Mouse (Mus musculus) megakaryocyte, embryonic 14.5 days (primary cell): ENCODE results near the gene Clec16a. TPM values are rescaled to one million over a fixed set of nuclear protein-coding genes. Genes with fewer than 3 reads are reported as not detected.

Source experiments
- H3K27me3 ChIP-seq: replicated peaks from 2 replicates; pipeline ENCODE3; 2012; ENCODE audit warnings: inconsistent platforms
- H3K36me3 ChIP-seq: replicated peaks from 2 replicates; pipeline ENCODE3; 2012; ENCODE audit warnings: low read length, inconsistent platforms, mixed read lengths
- H3K4me1 ChIP-seq: 2 replicates; pipeline ENCODE4 v1.6.1; 2012; ENCODE audit warnings: inconsistent platforms
- H3K4me3 ChIP-seq: replicated peaks from 2 replicates; pipeline ENCODE3; 2012; ENCODE audit warnings: moderate library complexity, mild to moderate bottlenecking, inconsistent platforms
- H3K9me3 ChIP-seq: 2 replicates; pipeline ENCODE4 v1.6.1; 2012; ENCODE audit warnings: inconsistent platforms
- FLI1 ChIP-seq: IDR thresholded peaks from 2 replicates; pipeline ENCODE4 v1.6.1; 2012; ENCODE audit warnings: low read length, inconsistent platforms, mixed read lengths
- GATA1 ChIP-seq: IDR thresholded peaks from 3 replicates; pipeline ENCODE4 v1.6.1; 2012; ENCODE audit warnings: mixed read lengths, low read length, inconsistent platforms, borderline replicate concordance
- polyA plus RNA-seq: library from polyadenylated mRNA; stranded (reverse); fragments of >175 nt; gene quantifications from 2 replicates; pipeline ENCODE4 v1.2.3, GENCODE M21; 2012; ENCODE audit warnings: low replicate concordance; ENCODE audit not compliant: insufficient read depth

Gene Clec16a
- polyA plus RNA-seq, 1 experiment: 10.4 TPM

DNA sequence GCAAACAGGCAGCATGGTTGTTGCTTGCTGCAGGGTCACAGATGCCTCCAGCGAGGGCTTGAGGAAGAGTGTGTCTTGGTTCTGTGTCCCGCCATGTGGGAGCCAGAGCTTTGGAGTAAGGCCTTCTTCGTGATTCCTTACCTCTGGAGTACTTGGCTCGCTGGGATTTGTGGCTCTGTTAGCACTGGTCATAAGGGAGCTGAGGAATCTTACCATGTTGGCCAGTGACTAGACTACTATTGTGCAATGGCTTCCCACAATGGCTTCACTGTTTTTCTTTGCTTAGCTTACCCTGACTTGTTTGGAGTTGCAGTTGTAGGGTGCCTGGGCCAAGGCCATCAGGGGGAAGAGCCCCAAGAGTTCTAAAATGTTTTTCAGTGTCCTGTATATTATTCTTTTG, 30.8 kb downstream of the Clec16a start:
- peaks cover 53% of the 10 kb centered on the region for H3K4me1 ChIP-seq
- no peak overlapping the region for H3K4me3 ChIP-seq
- TF ChIP-seq GATA1: no peak
- no peak for TF ChIP-seq FLI1
- H3K9me3 ChIP-seq: no peaks in the 10 kb centered on the region
- no peaks in the 10 kb centered on the region for H3K27me3 ChIP-seq
- peaks cover 97% of the 10 kb centered on the region for H3K36me3 ChIP-seq

DNA sequence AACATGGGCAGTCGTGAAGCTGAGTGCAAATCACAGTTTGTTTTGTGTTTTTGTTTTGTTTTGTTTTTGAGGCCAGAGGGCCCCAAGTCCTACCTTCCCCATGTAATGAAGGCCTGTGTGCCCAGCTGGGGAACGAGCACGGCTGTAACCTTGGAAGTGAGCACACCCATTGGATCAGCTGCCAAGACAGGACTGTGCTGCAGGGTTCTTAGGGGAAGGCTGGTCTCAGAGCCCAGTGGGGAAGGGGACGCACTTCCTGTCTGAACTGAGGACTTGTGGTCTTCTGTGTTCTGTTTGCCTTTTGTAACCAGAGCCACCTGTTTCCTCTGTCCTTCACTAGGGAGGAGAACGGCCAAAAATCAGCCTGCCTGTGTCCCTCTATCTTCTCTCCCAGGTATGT, 32.4 kb downstream of the Clec16a start:
- Histone ChIP-seq H3K9me3 (no peaks in the 10 kb centered on the region), H3K27me3 (no peaks in the 10 kb centered on the region), H3K4me1 (peaks cover 60% of the 10 kb centered on the region), H3K36me3 (peaks cover 95% of the 10 kb centered on the region), H3K4me3 (no peak overlapping the region)
- no peak for TF ChIP-seq GATA1
- TF ChIP-seq FLI1: no peak

- peaks cover 95% of the 10 kb centered on the region for H3K36me3 ChIP-seq
- no peak for TF ChIP-seq GATA1
- no peak for TF ChIP-seq FLI1
- H3K4me3 ChIP-seq: no peak overlapping the region
- no peaks in the 10 kb centered on the region for H3K9me3 ChIP-seq
- peaks cover 60% of the 10 kb centered on the region for H3K4me1 ChIP-seq
- H3K27me3 ChIP-seq: no peaks in the 10 kb centered on the region
Observed at GRCm38 (mm10) chr16:10578376-10578775, 33.2 kb downstream of the Clec16a start.

DNA sequence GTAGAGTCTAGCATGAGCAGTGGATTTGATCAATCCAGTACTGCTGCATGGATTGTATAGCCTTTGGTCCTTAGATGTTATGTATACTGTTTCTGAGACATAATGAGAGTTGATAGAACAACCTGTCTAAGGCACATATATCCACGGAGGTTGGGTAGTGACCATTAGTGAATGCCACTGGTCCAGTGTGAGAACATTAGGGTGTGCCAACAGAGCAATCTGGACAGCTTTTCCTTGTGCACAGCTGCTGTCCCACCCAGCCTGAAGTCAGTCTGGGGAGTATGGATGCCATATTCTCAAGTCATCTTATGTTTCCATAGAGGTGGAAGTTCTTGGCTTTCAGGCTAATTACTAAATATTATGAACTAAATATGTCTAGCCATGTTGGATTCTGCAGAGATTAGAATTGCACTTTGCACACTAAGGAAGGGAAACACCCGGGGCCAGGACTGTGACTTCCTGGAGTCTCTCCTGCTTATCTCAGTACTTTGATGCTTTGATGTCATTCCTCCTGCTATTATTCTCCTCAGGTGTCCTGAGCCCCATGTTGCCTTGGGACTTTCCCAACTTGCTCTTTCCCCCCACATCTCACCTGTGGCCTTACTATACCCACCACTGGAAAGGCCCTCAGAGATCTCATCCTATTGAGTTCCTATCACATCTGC, 36.2 kb downstream of the Clec16a start:
- Histone ChIP-seq H3K4me3 (no peak overlapping the region), H3K4me1 (peaks cover 67% of the 10 kb centered on the region), H3K9me3 (no peaks in the 10 kb centered on the region), H3K36me3 (peaks cover 93% of the 10 kb centered on the region), H3K27me3 (no peaks in the 10 kb centered on the region)
- TF ChIP-seq GATA1: no peak
- TF ChIP-seq FLI1: no peak

DNA sequence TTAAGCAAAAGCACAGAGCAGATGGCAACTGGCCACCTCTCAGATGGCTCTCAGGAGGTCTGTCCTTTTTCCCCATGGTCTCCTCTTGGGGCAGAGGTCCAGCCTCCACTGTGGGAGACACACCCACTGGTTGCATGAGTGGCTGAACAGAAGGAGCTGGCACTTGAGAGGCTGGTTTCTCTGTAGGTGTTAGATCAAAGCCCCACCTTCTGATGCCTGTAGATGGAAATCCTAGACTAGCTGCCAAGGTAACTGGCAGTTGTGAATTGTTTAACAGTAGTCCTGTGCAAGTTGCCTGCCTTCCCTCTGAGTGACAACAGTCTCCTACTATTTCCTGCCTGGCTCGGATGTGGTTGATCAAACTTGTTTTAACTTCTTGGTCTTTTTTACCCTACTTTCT, 40.0 kb downstream of the Clec16a start:
- Histone ChIP-seq H3K27me3 (no peaks in the 10 kb centered on the region), H3K4me1 (peaks cover 90% of the 10 kb centered on the region), H3K9me3 (no peaks in the 10 kb centered on the region), H3K36me3 (peaks cover 91% of the 10 kb centered on the region), H3K4me3 (peak overlapping the region; percentile 11)
- TF ChIP-seq GATA1: no peak
- TF ChIP-seq FLI1: no peak

- H3K27me3 ChIP-seq: no peaks in the 10 kb centered on the region
- H3K36me3 ChIP-seq: peaks cover 89% of the 10 kb centered on the region
- H3K4me1 ChIP-seq: peaks cover 86% of the 10 kb centered on the region
- no peaks in the 10 kb centered on the region for H3K9me3 ChIP-seq
- H3K4me3 ChIP-seq: no peak overlapping the region
- TF ChIP-seq GATA1: no peak
- no peak for TF ChIP-seq FLI1
Observed at GRCm38 (mm10) chr16:10586546-10586945, 41.4 kb downstream of the Clec16a start.

- peaks cover 4% of the 10 kb centered on the region for H3K4me1 ChIP-seq
- no peak overlapping the region for H3K4me3 ChIP-seq
- H3K36me3 ChIP-seq: peaks cover 79% of the 10 kb centered on the region
- H3K27me3 ChIP-seq: no peaks in the 10 kb centered on the region
- H3K9me3 ChIP-seq: no peaks in the 10 kb centered on the region
- TF ChIP-seq GATA1 (no peak), FLI1 (no peak)
Observed at GRCm38 (mm10) chr16:10599888-10600740, 55.0 kb downstream of the Clec16a start.

DNA sequence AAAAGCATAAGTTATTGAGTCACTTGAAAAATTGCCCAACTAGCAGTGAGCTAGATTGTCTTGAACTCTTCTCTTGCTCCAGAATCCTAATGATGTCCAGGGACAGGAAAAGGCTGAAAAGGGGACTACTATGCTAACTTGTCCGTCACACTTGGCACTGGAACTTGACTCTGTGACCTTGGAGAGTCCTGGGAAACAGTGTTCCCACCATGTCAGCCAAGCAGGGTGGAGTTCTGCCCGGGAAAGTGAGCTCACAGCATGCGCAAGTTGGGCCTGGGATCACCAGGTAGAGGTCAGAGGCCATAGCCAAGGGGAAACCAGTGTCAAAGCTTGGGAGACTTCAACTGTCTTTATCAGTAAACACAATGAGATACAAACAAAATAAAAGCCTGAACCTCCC, 62.7 kb downstream of the Clec16a start:
- Histone ChIP-seq H3K36me3 (peaks cover 88% of the 10 kb centered on the region), H3K9me3 (no peaks in the 10 kb centered on the region), H3K4me1 (peaks cover 19% of the 10 kb centered on the region), H3K27me3 (no peaks in the 10 kb centered on the region), H3K4me3 (no peak overlapping the region)
- no peak for TF ChIP-seq GATA1
- no peak for TF ChIP-seq FLI1

GRCm38 (mm10) chr16:10609921-10610320, 64.8 kb downstream of the Clec16a start:
- Histone ChIP-seq H3K27me3 (no peaks in the 10 kb centered on the region), H3K4me1 (peaks cover 22% of the 10 kb centered on the region), H3K9me3 (no peaks in the 10 kb centered on the region), H3K36me3 (peaks cover 91% of the 10 kb centered on the region), H3K4me3 (no peak overlapping the region)
- TF ChIP-seq GATA1 (no peak), FLI1 (no peak)

GRCm38 (mm10) chr16:10610801-10611200, 65.7 kb downstream of the Clec16a start:
- Histone ChIP-seq H3K4me3 (no peak overlapping the region), H3K9me3 (no peaks in the 10 kb centered on the region), H3K4me1 (peaks cover 16% of the 10 kb centered on the region), H3K36me3 (peaks cover 91% of the 10 kb centered on the region), H3K27me3 (no peaks in the 10 kb centered on the region)
- TF ChIP-seq FLI1: no peak
- TF ChIP-seq GATA1: no peak
